Mouse (Mus musculus) embryonic stem cell, embryonic (primary cell): ENCODE measurements around the gene S100pbp.

Source experiments
- CTCF ChIA-PET, 4 experiments: fragments of 300-600 bp in 2 of 4; fragments of 350-600 bp in 2 of 4; sonication (Branson Sonifier 250); formaldehyde crosslinking; loops; one replicate each; lab custom pipeline; 2022; ENCODE audit warnings: inconsistent platforms in 2 of 4; lab: Charles Lee
- POLR2A ChIA-PET, 4 experiments: fragments of 300-600 bp in 2 of 4; fragments of 350-600 bp in 2 of 4; sonication (Branson Sonifier 250); formaldehyde crosslinking; loops; one replicate each; lab custom pipeline; 2022; ENCODE audit warnings: antibody characterized with exemption in 4 of 4, inconsistent platforms in 1 of 4; lab: Charles Lee

Gene S100pbp

DNA sequence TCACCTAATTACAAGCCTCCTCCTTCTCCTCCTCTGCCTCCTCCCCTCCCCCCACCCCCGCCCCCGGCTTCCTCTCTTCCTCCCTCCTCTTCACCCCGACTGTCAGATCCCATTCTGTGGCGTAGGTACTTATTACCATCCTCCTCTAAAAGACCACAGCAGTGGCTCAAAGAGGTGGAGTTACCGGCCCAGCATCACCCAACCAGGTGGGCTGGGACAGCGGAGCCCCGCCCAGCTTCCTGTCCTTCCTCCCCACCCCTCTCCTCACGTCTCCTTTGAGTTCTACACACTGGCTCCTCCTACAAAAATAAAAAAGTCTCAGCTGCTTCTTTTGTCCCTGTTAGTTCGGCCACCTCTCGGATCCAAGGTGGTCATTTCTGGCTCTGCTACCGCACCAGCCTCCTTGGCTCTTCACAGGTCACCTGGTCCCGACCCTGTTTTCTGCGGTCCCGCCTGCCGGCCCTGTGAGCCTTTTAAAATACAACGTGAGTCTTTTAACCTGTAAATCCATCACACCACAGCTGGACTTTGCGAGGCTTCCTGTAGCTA is 58.7 kb downstream of the S100pbp start:
- ChIA-PET POLR2A (interaction anchor here in 3 of 4 experiments (0.6 to 2.3 kb wide), 35 partner anchors 8 to 1044 kb away, joined by 3 to 13 read pairs (median 4); partner anchors contain the start of genes Bsdc1 (in 2 of the 3), Rnf19b (in 2 of the 3), S100pbp (in 2 of the 3) and Yars (in 2 of the 3)), CTCF (interaction anchor here (0.5 to 3.3 kb wide), 23 partner anchors 9 to 392 kb away, joined by 3 to 24 read pairs (median 3); partner anchors contain the start of genes Hpca (in 2 of the 4), S100pbp (in 2 of the 4), Yars (in 2 of the 4) and Tmem54 (in 1 of the 4))

DNA sequence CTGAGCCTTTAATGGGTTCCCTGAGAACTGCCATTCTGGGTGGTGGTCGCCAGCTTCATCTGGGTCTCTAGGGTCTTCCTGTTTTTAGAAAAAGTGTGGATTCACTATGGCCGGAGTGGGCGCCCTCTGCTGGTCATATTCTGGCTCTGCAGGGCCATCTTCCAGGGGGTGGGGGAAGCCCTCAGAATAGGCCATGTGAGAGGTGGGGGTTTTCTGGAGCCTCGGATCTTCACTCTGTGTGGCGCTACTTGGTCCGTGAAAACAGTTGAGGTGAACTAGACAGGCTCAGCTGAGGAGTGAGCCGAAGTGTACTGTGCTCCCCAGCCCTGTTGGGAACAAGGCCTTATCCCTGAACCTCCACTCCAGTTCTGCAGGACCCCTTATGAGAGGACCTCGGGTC is 59.4 kb downstream of the S100pbp start:
- POLR2A ChIA-PET = interaction anchor here in 3 of 4 experiments (0.6 to 2.3 kb wide), 37 partner anchors 8 to 566 kb away, joined by 3 to 13 read pairs (median 3); partner anchors contain the start of genes Bsdc1 (in 2 of the 3), Hpca (in 2 of the 3), Rnf19b (in 2 of the 3) and Rbbp4 (in 1 of the 3)

DNA sequence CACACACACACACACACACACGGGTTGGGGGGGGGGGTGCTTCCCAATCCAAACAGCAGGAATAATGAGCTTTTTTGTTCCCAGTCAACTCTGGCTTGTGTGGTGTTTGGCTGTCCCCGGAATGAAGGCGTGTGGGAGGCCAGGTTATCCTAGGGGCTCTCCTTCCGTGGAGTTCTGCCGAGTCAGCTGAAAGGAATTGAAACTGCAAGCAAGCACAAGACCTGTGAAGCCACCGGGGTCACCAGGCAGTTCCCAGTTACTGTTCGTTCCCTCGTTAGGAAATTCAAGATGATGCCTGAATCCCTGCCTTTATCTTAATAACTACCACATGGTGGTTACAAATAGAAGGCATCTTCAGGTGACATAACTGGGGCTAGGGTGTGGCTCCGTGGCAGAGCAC is 60.1 kb downstream of the S100pbp start:
- ChIA-PET CTCF (interaction anchor here (0.5 to 3.3 kb wide), 23 partner anchors 8 to 1189 kb away, joined by 3 to 20 read pairs (median 5); partner anchors contain the start of gene Hpca (in 1 of the 4)), POLR2A (interaction anchor here in 3 of 4 experiments (0.6 to 2.3 kb wide), 25 partner anchors 8 to 370 kb away, joined by 3 to 13 read pairs (median 3); partner anchors contain the start of genes Rnf19b (in 2 of the 3), Azin2 (in 1 of the 3), Bsdc1 (in 1 of the 3) and Hpca (in 1 of the 3))

More for the DNA sequence above, 59.4 kb downstream of the S100pbp start:
- CTCF ChIA-PET = interaction anchor here (0.5 to 3.3 kb wide), 31 partner anchors 9 to 325 kb away, joined by 3 to 24 read pairs (median 5); partner anchors contain the start of genes Hpca (in 2 of the 4), S100pbp (in 1 of the 4), Tmem54 (in 1 of the 4) and Yars (in 1 of the 4)

DNA sequence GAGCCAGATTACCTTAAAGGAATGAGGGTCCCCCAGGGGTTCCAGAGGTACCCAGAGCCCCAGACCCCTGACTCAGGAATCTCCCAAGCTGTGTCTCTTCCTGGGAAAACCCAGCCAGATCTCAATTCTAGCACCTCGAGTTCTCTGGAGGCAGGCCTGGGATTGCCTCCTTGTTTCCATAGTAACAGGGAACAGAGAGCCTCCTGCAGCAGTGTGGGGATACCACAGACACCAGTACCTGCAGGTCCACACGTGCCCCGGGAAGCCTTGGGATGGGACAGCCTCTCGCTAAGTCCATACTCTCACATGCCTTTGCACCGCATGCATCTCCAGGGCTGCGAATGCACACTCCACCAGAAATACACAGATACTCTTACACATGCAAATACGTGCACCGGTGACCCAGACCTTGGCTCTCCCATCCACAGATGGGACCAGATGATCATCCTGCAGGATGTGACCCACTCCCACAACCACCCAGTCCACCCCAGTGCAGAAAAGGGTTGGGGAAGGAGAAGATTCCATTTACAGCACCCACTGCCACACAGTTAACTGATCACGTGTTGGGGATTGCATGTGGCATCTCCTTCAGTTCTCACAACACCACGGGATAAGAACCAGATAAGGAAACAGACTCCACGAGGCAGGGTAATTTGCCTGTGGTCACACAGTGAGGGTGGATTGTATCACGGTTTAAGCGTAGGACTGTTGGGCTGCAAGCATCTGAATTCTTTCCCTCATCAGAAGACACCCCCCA is 60.8 kb downstream of the S100pbp start:
- CTCF ChIA-PET = interaction anchor here in 3 of 4 experiments (1.2 to 3.3 kb wide), 5 partner anchors 8 to 165 kb away, joined by 4 to 20 read pairs (median 6); no protein-coding TSS in a partner anchor

DNA sequence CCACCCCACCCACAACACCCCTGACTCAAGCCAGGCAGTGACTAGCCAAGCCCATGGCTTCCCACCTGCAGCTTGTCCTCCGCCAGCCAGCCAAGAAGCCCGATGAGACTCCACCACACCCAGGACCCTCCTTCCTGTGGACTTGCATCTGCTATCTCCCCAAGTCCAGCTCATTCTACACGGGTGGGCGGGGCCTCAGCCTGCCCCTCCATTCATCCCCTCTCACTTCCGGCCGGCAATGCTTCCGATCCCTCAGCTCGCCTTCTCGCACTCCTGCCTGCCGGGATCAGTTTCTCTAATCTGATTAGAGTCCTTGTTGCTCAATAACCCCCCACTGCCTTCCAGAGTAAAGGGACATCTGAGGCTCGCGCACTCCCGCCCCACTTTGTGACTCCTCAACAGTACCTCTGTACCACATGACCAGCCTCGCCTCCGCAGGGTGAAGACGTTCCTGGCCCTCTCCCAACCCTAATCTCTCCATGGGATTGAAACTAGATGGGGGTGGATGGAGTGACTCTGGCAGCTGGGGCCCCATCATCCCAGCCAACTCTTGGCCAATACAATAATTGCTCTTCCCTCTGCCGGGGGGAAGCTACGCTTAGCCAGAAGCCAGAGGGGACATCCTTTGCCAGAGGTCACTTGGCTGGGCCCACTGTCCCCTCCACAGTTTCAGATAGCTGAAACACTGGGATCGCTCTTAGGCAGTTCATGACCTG is 63.6 kb downstream of the S100pbp start:
- POLR2A ChIA-PET = interaction anchor here (0.5 to 3.6 kb wide), 24 partner anchors 9 to 386 kb away, joined by 3 to 20 read pairs (median 4); partner anchors contain the start of genes S100pbp (in 2 of the 4), Yars (in 2 of the 4), Bsdc1 (in 1 of the 4) and Rnf19b (in 1 of the 4)
- CTCF ChIA-PET = interaction anchor here (0.5 to 3.5 kb wide), 10 partner anchors 9 to 903 kb away, joined by 3 to 16 read pairs (median 8); no protein-coding TSS in a partner anchor

More for the DNA sequence above, 60.8 kb downstream of the S100pbp start:
- POLR2A ChIA-PET = interaction anchor here in 2 of 4 experiments (0.7 to 1.5 kb wide), 6 partner anchors 8 to 71 kb away, joined by 3 to 7 read pairs (median 4); partner anchors contain the start of genes S100pbp (in 1 of the 2) and Yars (in 1 of the 2)

DNA sequence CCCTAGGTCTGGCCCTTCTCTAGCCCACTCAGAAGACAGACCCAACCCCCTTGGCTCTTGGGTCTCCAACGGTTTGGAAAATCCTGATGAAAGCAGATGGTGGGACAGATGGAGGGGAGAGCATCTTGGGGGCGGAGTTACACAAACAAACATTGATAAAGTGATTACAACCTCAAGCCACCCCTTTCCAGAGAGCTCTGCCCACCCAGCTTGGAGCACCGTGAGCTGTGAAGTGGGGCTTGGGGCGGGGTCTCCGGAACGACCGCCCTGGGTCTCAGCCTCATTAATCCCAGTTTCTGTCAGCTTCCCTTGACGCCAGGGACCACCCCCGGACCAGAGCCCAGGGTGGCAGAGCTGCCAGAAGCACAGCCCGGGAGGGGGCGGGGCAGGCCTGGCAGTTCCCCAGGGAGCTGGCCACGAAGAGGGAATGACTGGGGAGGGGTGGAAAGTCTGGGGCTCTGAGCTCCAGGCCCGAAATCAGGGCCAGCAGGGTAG is 64.8 kb downstream of the S100pbp start:
- ChIA-PET CTCF (interaction anchor here (0.5 to 3.5 kb wide), 10 partner anchors 9 to 150 kb away, joined by 3 to 16 read pairs (median 8); no protein-coding TSS in a partner anchor), POLR2A (interaction anchor here (0.6 to 3.6 kb wide), 14 partner anchors 9 to 337 kb away, joined by 3 to 20 read pairs (median 4); partner anchors contain the start of genes Bsdc1 (in 1 of the 4), Rnf19b (in 1 of the 4), S100pbp (in 1 of the 4) and Yars (in 1 of the 4))

DNA sequence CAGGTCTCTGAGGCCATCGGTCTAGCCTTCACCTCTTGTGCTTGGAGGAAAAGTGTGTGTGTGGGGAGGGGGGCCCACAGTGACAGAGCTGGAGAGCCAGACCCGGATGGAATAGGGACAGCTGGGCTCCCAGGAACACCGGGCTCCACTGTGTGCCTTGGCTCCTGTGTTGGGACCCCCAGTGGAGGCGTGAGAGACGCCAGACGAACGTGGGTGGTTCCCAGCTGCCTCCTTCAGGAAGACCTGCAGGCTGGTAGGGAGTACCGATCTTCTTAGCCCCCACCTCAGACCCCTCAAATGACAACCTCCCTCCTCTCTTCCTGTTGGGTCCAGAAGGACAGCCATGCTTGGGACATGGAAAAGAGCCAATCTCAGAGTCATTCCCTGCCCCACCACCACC is 66.8 kb downstream of the S100pbp start:
- ChIA-PET POLR2A (interaction anchor here in 3 of 4 experiments (0.5 to 3.3 kb wide), 12 partner anchors 8 to 329 kb away, joined by 3 to 12 read pairs (median 3); partner anchors contain the start of genes Fndc5 (in 1 of the 3), Rnf19b (in 1 of the 3), S100pbp (in 1 of the 3) and Yars (in 1 of the 3)), CTCF (interaction anchor here in 3 of 4 experiments (0.9 to 3.0 kb wide), 8 partner anchors 8 to 105 kb away, joined by 3 to 32 read pairs (median 4); no protein-coding TSS in a partner anchor)

DNA sequence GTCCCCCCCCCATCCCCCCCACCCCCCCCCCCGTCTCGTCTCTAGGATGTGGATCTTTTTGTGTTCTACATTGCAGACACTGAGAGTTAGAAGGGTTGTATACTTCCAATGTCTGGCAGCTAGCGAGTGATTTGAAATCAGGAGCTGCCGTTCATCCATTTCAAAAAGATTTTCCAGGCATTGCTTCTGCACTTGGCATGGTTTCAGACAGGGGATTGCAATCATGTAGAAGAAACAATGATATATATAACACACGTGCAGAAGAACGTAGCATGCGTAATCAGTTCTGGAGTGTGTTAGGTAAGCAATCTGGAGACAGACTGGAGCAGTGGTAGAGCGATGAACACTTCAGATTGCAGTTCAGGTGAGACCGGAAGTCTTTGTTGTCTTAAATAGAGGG is 67.4 kb downstream of the S100pbp start:
- CTCF ChIA-PET = interaction anchor here in 3 of 4 experiments (0.6 to 3.0 kb wide), 14 partner anchors 8 to 861 kb away, joined by 3 to 32 read pairs (median 4); no protein-coding TSS in a partner anchor
- POLR2A ChIA-PET = interaction anchor here (0.6 to 3.3 kb wide), 19 partner anchors 8 to 330 kb away, joined by 3 to 12 read pairs (median 4); partner anchors contain the start of genes Tmem54 (in 2 of the 4), Fndc5 (in 1 of the 4), Rnf19b (in 1 of the 4) and S100pbp (in 1 of the 4)

DNA sequence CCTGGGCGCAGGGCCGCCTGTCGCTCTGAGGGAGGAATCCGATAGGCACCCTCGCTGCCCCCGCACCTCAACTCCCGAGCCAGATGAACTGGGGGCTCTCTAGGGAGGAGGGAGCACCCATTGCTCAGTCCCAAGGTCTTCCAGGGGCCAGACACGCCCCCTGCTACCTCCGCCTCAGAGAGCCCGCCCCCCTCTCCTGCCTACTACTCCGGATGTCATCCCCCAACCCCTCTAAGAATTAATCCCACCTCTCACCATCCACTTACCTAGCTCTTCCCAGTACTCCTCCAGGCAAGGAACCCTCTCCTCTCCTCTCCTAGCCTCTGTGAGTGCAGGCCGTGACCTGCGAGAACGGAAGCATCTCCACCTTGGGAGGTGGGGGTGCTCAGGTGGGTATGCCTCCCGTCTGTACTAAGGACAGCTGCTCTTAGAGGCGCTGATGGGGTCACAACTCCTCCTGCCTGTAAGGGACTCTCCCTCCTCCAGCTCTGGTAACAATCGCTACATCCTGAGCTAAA is 67.9 kb downstream of the S100pbp start, which contains the start of gene Hpca:
Hpca (minus strand) TSS at position 468 of the 518 bp plus-strand sequence.
- CTCF ChIA-PET = interaction anchor here (0.5 to 3.0 kb wide), 25 partner anchors 8 to 861 kb away, joined by 3 to 32 read pairs (median 4); no protein-coding TSS in a partner anchor
- POLR2A ChIA-PET = interaction anchor here (0.6 to 3.3 kb wide), 22 partner anchors 8 to 267 kb away, joined by 3 to 12 read pairs (median 4); partner anchors contain the start of genes Rnf19b (in 3 of the 4), Tmem54 (in 2 of the 4), Fndc5 (in 1 of the 4) and S100pbp (in 1 of the 4)

DNA sequence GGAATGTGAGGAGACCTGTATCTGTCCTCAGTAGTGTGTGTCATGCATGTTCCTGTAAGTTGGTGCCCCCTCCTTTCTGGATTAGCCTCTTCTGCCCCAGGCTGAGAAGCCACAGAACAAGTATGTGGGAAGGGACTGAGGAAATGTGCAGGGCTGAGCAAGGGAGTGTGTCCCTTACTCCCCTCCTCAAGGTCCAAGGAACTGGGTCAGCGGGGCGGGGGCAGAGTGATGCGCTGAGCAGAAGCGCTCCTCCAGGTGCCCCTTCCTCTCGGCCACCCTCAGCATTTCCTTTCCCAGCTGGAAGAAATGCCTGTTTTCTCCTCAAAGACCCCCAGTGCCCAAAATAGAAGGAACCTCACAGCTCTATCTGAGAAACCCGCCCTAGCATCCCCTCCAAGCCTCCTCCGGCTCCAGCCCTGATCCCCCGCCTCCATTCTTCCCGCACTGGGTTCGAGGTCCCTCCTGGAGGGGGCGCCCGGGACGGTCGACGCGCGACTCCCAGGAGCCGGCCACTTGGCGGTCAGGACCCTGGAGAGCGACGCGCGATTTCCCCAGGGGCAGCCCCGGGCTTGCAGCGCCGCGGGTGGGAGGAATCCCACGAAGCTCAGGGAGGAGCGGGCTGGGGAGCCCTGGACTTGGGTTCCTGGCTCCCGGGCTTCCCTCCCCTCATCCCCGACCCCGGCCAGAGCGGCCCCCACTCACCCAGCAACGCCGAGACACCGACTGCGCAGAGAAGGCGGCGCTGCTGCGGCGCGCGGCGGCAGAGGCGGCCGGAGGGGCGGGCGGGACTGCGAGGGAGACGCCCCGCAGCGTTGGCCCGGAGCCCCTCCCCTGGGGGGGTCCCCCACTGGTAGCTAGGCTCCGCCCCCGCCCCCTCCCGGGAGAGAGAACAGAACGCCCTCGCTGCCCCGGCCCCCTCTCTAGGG is 68.7 kb downstream of the S100pbp start:
- POLR2A ChIA-PET = interaction anchor here in 3 of 4 experiments (0.6 to 3.3 kb wide), 16 partner anchors 9 to 268 kb away, joined by 3 to 12 read pairs (median 4); partner anchors contain the start of genes Rnf19b (in 3 of the 3) and Tmem54 (in 2 of the 3)
- CTCF ChIA-PET = interaction anchor here (0.5 to 3.0 kb wide), 24 partner anchors 8 to 438 kb away, joined by 3 to 32 read pairs (median 4); no protein-coding TSS in a partner anchor

DNA sequence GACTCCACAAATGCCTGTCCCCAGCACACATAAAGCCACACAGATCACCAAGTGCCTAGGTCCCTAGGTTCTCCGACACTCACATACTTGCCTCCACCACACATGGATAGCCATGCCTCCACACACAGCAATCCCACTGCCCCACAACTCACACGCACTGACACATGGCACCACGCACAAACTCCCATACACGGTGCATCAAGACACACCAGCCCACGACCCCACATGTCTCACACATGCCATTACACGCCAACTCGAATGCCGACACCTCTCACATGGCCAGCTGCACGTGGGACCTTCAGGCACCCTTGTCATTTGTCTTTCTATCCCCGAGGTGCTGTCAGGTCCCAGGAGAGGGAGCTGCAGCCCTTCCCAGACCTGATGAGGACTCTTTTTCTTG is 69.8 kb downstream of the S100pbp start:
- ChIA-PET POLR2A (interaction anchor here in 2 of 4 experiments (0.5 to 1.4 kb wide), 2 partner anchors 11 to 415 kb away, joined by 3 to 9 read pairs; no protein-coding TSS in a partner anchor), CTCF (interaction anchor here in 2 of 4 experiments (0.6 to 2.0 kb wide), 2 partner anchors 17 to 211 kb away, joined by 3 to 7 read pairs; no protein-coding TSS in a partner anchor)

DNA sequence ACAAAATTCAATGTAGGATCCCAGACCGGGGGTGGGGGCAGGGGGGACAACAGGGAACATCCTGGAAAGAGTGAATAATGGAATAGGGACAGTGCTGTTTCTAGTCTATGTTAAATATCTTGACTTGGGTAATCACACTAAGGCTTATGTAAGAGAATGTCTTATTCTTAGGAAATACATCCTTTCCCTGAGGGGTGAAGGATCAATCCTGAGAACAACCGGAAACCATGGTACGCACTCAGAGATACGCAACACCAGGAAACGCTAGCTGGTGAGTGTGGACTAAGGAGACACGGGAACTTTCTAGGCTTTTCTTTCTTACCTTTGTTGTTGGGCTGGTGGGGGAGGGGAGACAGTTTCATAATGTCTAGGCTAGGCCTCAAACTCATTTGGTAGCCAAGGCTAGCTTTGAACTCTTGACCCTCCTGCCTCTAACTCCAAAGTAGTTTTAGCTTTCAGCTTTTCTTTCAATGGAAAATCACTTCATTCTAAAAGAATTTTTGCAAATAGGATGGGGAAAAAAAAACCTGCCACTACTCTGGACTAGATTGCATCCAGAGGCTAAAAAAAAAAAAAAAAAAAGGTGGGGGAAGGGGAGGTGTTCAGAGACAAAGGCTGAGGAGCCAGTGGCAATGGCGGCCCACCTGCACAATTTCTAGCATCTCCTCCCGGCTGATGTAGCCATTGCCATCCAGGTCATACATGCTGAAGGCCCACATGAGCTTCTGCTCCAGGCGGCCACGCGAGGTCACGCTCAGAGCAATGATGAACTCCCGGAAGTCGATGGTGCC is 71.6 kb downstream of the S100pbp start:
- ChIA-PET POLR2A (interaction anchor here (0.6 to 1.3 kb wide), 6 partner anchors 9 to 168 kb away, joined by 3 to 6 read pairs (median 4); partner anchors contain the start of genes S100pbp (in 1 of the 4) and Yars (in 1 of the 4)), CTCF (interaction anchor here in 1 of 4 experiments (0.7 to 2.3 kb wide), 3 partner anchors 13 to 245 kb away, joined by 3 to 6 read pairs (median 3); no protein-coding TSS in a partner anchor)

DNA sequence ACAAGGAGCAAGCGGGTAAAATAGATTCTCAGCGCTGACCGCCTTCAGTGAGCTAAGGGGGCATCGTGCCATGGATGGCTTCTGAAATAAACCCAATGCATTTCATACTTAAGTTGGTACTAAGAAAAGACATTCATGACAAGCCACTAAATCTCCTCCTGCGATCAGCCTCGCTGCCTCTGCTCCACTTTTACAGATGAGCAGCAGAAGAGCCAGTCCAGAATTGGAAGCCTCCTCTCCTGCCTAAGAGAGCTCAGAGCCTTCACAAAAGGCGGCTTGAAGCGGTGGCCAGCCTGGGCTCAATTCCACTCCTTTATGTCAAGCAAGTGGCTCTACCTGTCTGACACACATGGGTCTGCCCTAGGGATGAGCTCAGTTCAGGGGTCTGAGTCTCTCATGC is 72.8 kb downstream of the S100pbp start:
- POLR2A ChIA-PET = interaction anchor here in 1 of 4 experiments (0.6 to 7.8 kb wide), 6 partner anchors 10 to 115 kb away, joined by 3 to 55 read pairs (median 4); partner anchors contain the start of gene Rnf19b
- CTCF ChIA-PET = interaction anchor here in 2 of 4 experiments (0.9 to 1.0 kb wide), 2 partner anchors 18 to 246 kb away, joined by 3 to 5 read pairs; no protein-coding TSS in a partner anchor
